Mouse (Mus musculus) liver, postnatal 0 days (tissue): ENCODE measurements around the gene Vegfd.

ENCODE experiments used
- CTCF ChIP-seq: sonication (generic); IDR thresholded peaks from 2 replicates; pipeline ENCODE4 v1.5.1; 2016; ENCODE audit warnings: antibody characterized with exemption, low read depth
- EP300 ChIP-seq: IDR thresholded peaks from 2 replicates; pipeline ENCODE4 v1.6.1; 2016; ENCODE audit warnings: antibody characterized with exemption, low read depth, mild to moderate bottlenecking

DNA sequence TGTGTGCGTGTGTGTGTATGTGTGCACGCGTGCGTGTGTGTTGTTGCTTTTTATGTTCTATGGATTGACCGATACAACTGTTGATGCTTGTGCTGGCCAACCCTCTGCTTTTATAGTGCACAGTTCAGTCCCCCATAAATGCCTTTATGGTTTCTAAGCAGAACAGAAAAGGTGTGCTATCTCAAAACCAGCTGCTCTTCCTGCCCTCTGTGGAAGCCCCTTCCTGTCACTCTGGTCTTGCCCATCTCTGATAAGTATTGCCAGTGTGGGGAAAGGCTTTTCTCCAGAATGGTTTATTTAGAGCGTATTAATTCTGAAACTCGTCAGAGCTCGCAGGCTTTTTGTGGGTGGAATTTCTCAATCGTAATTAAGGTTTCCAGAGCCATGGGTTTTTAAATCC, 59.5 kb downstream of the Vegfd start:
- TF ChIP-seq CTCF (no peak), EP300 (no peak)
